Mouse (Mus musculus): ENCODE measurements around the gene Cd80. TPM values are rescaled to one million over a fixed set of nuclear protein-coding genes. Genes with fewer than 3 reads are reported as not detected.
"Not testable (repeated sequence)": the region's sequence is repeated elsewhere in the genome, so short reads cannot be mapped to it uniquely, and the experiment has no call there.

Cd80 gene
- 1 to 10 TPM; 3.8 to 4.3 TPM for polyA plus RNA-seq (2017; shearing (Covaris generic))

GRCm38 (mm10) chr16:38455511-38456418, at the start of gene Cd80:
Gene Cd80 (plus strand): TSS chr16:38455561.
- ATAC-seq: no peak

- ATAC-seq: no peak
Observed at GRCm38 (mm10) chr16:38406293-38406692, 49.1 kb upstream of the Cd80 start.

- no peak for ATAC-seq
Observed at GRCm38 (mm10) chr16:38406708-38407107, 48.7 kb upstream of the Cd80 start.

- ATAC-seq: no peak
Observed at GRCm38 (mm10) chr16:38407584-38407983, 47.8 kb upstream of the Cd80 start.

- no peak for ATAC-seq
Observed at GRCm38 (mm10) chr16:38408416-38408815, 46.9 kb upstream of the Cd80 start.

GRCm38 (mm10) chr16:38414953-38415352, 40.4 kb upstream of the Cd80 start:
- ATAC-seq: no peak

- no peak for ATAC-seq
Observed at GRCm38 (mm10) chr16:38425374-38425773, 30.0 kb upstream of the Cd80 start.

- ATAC-seq: no peak
Observed at GRCm38 (mm10) chr16:38425799-38426198, 29.6 kb upstream of the Cd80 start.

GRCm38 (mm10) chr16:38431446-38432185, 23.7 kb upstream of the Cd80 start:
- no peak for ATAC-seq

- no peak for ATAC-seq
Observed at GRCm38 (mm10) chr16:38432498-38433425, 22.6 kb upstream of the Cd80 start, which contains the start of gene Pla1a. Gene Pla1a (minus strand): TSS chr16:38433145.

GRCm38 (mm10) chr16:38433514-38433913, 21.8 kb upstream of the Cd80 start:
- ATAC-seq: no peak

- no peak for ATAC-seq
Observed at GRCm38 (mm10) chr16:38434295-38434795, 21.0 kb upstream of the Cd80 start.

GRCm38 (mm10) chr16:38439190-38439589, 16.2 kb upstream of the Cd80 start:
- ATAC-seq: no peak

GRCm38 (mm10) chr16:38440403-38440802, 15.0 kb upstream of the Cd80 start:
- no peak for ATAC-seq

- ATAC-seq: no peak
Observed at GRCm38 (mm10) chr16:38441611-38442010, 13.8 kb upstream of the Cd80 start.

- ATAC-seq: no peak
Observed at GRCm38 (mm10) chr16:38442216-38442615, 13.1 kb upstream of the Cd80 start.

- ATAC-seq: no peak
Observed at GRCm38 (mm10) chr16:38443721-38444464, 11.5 kb upstream of the Cd80 start.

- ATAC-seq: no peak
Observed at GRCm38 (mm10) chr16:38445046-38445445, 10.3 kb upstream of the Cd80 start.

GRCm38 (mm10) chr16:38445576-38445975, 9.8 kb upstream of the Cd80 start:
- ATAC-seq: no peak

- not testable (repeated sequence) for ATAC-seq
Observed at GRCm38 (mm10) chr16:38446141-38446540, 9.2 kb upstream of the Cd80 start.

- no peak for ATAC-seq
Observed at GRCm38 (mm10) chr16:38447366-38447765, 8.0 kb upstream of the Cd80 start.

All from activated CD4-positive, CD25-positive, alpha-beta regulatory T cell, adult 4 months (primary cell).